Mouse (Mus musculus) cerebellum, adult 18-20 months (tissue): ENCODE data around the gene Togaram2.
A peak's percentile ranks its signal among the peaks of the same experiment; 100 is the strongest.
"Not testable (repeated sequence)": the region's sequence is repeated elsewhere in the genome, so short reads cannot be mapped to it uniquely, and the experiment has no call there.

Source experiments
- DNase-seq, 2 experiments: peaks; one replicate each; pipeline ENCODE4 v3.0.0; 2021

Togaram2 gene

GRCm38 (mm10) chr17:71673092-71673491, at the start of gene Togaram2:
Gene Togaram2 (plus strand): TSS chr17:71673261.
- no peak for DNase-seq

- DNase-seq, result no peak
These were observed 41.3 kb upstream of the Togaram2 start for GRCm38 (mm10) chr17:71631806-71632205.

- DNase-seq, result peak; percentile 66 to 75
These were observed 39.7 kb upstream of the Togaram2 start for GRCm38 (mm10) chr17:71633350-71633749.

DNA sequence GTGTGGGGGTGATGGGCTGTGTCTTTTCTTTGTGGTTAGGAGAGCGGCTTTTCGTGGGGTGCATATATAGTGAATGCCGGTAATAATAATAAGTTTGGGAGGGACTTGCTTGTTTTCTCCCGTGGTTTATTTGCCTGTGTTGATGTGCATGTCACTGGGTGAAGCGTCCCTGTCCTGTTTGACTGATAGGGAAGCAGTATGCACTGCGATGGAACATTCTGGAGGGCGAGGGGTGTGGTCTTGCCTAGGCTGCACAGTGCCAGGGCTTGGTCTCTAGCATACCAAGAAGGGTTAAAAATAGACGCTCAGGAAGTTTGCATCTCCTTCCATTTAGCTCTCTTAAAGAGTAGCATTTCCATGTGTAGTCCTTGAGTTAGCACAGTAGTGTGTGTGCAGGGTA, 36.3 kb upstream of the Togaram2 start:
- no peak for DNase-seq

GRCm38 (mm10) chr17:71637750-71638265, 35.3 kb upstream of the Togaram2 start:
- no peak for DNase-seq

GRCm38 (mm10) chr17:71639056-71639455, 34.0 kb upstream of the Togaram2 start:
- DNase-seq, result not testable (repeated sequence)

GRCm38 (mm10) chr17:71640421-71641085, 32.5 kb upstream of the Togaram2 start:
- DNase-seq, result peak; percentile 25 to 49

DNA sequence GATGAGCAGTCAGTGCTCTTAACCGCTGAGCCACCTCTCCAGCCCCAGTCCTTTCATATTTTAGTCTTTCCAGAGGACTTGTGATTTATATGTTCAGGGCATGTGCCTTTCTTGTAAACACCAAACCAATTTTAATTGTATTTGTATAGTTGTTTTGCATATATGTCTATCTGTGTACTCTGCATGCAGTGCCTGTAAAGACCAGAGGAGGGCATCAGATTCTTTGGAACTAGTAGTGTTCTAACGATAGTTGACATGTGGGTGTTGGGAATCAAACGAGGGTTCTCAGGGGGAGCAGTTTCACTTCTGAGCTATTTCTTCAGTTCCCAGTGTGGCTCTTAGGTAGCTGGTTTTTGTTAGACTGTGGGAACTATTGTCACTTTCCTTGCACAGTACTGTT, 30.9 kb upstream of the Togaram2 start:
- DNase-seq, result no peak

DNA sequence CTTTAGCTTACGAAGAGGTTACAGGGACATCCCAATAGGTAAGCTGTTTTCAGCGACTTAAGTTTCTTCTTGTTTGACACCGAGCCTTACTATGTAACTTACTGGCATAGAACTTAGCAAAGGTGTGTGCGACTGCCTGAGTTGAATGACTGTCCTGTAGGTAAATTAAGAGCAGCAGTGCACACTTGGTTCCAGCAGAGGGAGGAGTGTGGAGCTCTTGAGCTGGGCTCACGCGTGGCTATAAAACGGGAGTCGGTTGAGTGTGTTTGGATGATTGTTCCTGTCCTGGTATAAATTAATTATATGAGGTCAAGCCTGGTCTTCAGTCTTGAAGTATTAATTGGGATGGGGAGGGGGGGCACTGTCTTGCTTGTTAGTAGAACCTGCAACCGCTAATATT, 23.1 kb upstream of the Togaram2 start:
- DNase-seq, result no peak

DNA sequence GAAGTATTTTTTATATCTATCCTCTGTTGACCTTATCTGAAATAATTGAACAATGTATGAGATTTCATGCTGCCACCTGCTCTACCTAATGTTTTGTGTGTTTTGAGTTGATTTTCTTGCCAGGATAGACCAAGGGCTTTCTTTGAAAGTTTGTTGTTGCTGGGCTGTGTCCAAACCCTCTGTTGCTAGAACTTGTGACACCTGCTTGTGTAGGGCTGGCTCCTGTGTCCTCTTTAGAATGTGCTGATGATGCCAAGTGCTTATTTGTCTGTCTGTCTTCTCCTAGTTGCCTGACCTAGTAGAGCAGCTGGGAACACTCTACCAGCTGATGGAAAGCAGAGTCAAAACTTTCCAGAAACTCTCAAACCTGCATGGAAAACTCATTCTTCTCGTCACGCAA, 20.6 kb upstream of the Togaram2 start:
- DNase-seq, result no peak

- no peak for DNase-seq
These were observed 20.1 kb upstream of the Togaram2 start for GRCm38 (mm10) chr17:71652934-71653333.

GRCm38 (mm10) chr17:71657521-71657920, 15.5 kb upstream of the Togaram2 start:
- DNase-seq, result peak; percentile 58 to 73

DNA sequence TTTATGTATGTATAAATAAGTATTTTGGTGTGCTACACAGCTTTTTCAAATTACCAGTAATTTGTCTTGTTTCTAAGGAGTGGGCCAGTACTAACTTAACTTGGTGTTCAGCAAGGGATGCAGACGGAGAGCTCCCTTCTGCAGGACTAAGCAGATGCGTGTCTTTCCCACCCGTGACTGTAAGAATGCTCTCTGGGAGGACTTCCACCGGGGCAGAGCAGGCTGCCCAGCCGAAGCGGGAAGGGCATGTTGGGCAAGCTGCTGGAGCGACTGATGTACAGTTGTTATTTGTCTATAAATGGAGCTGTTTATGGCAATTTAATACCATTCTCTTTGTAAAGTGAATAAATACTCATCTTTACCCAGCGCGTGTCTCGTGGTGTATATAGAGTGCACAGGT, 14.4 kb upstream of the Togaram2 start:
- DNase-seq, result no peak

- no peak for DNase-seq
These were observed 12.7 kb upstream of the Togaram2 start for GRCm38 (mm10) chr17:71660390-71660789.

DNA sequence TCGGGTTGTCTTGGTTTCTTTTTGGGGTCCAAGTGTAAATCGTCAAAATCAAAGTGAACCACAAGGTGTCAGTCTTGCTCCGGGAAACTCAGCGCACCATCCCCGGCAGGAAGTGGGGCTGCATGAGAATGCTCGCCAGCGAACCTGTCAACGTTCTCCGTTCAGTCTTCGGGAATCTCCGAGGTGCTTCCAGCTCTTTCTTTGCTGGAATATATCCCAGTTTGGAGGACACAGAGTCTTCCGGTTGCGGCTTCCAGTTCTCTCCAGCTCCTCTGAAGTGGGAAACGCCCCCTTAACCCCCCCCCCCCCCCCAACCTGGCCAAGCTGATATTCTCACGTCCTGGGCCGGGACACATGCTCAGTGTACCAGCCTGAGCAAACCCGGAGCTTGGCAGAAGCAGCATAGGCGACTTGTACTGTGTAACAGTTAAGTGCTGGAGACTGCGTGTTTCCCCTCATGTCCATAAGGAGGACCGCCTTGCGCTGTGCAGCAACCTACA, 10.3 kb upstream of the Togaram2 start:
- peak; percentile 62 to 71 for DNase-seq

DNA sequence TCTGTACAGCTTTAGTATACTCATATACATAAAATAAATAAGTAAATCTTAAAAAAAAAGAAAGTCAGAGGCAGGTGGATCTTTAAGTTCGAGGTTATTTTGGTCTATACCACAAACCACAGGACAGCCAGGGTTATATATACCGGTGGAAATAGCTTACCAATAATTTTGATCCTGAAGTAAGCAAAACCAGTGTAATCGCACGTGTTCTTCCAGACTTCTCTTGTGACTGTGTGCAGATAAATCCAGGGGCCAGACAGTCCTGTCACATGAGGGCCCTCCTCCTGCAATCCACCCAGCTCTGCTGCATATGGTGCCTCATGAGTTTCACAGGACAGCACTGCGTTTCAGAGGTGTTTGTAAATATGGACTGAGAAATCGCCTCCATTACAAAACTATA, 9.6 kb upstream of the Togaram2 start:
- DNase-seq, result no peak

- DNase-seq, result no peak
These were observed 8.9 kb upstream of the Togaram2 start for GRCm38 (mm10) chr17:71664172-71664571.

DNA sequence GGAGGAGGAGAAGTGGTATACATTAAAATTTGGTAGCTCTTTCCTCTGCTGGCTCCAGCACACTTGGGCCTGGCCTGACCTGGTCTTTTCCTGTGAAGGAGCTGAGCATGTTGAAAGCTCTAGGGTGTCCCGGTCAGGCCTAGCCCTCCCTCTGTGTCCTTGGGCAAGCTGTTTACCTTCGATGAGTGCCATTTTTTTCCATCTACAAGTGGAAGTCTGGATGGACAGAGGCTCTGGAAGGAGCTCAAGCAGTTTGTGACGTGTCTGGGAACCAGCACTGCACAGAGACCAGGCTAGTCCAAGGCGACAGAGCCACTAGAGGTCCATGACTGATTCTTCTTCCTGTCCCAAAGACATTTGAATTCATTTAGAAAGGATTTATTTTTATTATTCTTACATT, 7.9 kb upstream of the Togaram2 start:
- no peak for DNase-seq

- DNase-seq, result no peak
These were observed 3.5 kb upstream of the Togaram2 start for GRCm38 (mm10) chr17:71669511-71669910.

- no peak for DNase-seq
These were observed 1.1 kb upstream of the Togaram2 start for GRCm38 (mm10) chr17:71671840-71672546.

GRCm38 (mm10) chr17:71673936-71674335, 875 bp downstream of the Togaram2 start:
- DNase-seq, result no peak

DNA sequence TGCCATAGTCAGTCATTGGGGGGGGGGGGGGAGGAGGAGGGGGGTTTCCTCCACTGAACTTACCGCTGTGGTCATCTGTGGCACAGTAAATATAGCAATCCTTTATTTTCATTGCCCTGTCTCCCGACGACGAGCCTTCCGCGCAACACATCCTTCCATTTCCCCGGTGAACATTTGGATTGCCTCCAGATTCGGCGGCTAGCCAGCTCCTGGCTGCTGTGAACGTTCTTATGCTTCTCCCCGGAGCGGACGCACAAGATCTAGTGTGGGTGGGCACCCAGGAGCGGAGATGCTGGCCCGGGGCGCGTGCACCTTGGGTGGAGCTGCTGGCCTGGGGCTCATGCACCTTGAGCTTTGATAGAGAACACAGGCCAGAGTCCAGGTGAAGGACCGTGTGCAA, 1.8 kb downstream of the Togaram2 start:
- no peak for DNase-seq

DNA sequence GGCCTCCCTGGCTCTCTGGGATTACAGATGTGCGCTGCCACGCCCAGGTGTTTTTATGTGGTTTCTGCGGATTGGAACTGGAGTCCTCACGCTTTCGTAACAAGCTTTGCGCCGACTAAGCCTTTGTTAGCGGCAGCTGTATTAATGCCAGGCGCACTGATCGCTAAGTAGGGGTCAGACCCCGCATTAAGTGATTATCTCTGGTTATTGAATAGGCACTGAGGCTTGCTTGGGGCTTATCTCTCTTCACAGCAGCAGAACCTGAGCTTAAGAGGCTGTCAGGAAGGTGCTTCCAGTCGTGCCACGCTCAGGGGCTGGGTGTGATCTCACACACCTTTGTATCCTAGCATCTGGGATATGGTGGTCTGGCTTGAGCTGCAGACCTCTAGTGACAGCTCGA, 8.6 kb downstream of the Togaram2 start:
- DNase-seq, result no peak

DNA sequence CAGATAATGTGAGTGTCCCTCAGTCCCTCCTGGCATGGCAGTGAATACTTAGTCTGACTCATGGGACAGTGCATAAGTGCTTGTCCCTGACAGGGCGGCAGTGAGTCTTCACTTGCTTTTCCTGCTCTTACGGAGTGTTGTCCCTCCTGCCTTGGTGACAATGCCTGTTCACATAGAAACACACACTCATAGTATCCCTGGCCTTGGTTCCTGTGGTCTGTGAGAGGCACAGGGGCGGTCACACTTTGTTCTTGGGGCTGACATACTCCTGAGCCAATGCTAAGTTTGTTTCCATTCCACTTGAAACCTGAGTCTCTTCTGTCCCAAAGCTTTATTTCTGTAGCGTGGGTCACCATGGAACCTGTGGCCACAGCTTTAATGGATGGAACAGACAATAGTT, 9.3 kb downstream of the Togaram2 start:
- no peak for DNase-seq
